Mouse (Mus musculus) adrenal gland, adult 8-10 months (tissue): Measurements from ENCODE around the gene Fam193a. TPM values are rescaled to one million over a fixed set of nuclear protein-coding genes. Genes with fewer than 3 reads are reported as not detected.

Source experiments
- DNase-seq: peaks from one replicate; pipeline ENCODE4 v3.0.0; 2022
- total RNA-seq, 4 experiments: library from RNA; stranded (reverse); gene quantifications; 2 replicates each; pipeline ENCODE4 v1.2.4; 2022

The Fam193a gene
- total RNA-seq, 4 experiments from 2014 or later = 27.0 to 45.0 (median 33.4) TPM

GRCm38 (mm10) chr5:34381700-34382099, 12.0 kb downstream of the Fam193a start:
- no peak for DNase-seq

GRCm38 (mm10) chr5:34385616-34386015, 15.9 kb downstream of the Fam193a start:
- DNase-seq = no peak

GRCm38 (mm10) chr5:34386744-34387143, 17.0 kb downstream of the Fam193a start:
- DNase-seq = no peak

- no peak for DNase-seq
Observed at GRCm38 (mm10) chr5:34393251-34393650, 23.5 kb downstream of the Fam193a start.

- no peak for DNase-seq
Observed at GRCm38 (mm10) chr5:34395347-34395746, 25.6 kb downstream of the Fam193a start.

- DNase-seq = no peak
Observed at GRCm38 (mm10) chr5:34395850-34396540, 26.3 kb downstream of the Fam193a start.

GRCm38 (mm10) chr5:34397866-34398265, 28.1 kb downstream of the Fam193a start:
- no peak for DNase-seq

GRCm38 (mm10) chr5:34398326-34398725, 28.6 kb downstream of the Fam193a start:
- no peak for DNase-seq

- DNase-seq = no peak
Observed at GRCm38 (mm10) chr5:34407366-34407918, 37.7 kb downstream of the Fam193a start.

GRCm38 (mm10) chr5:34409002-34409401, 39.3 kb downstream of the Fam193a start:
- DNase-seq = no peak

GRCm38 (mm10) chr5:34410819-34411218, 41.1 kb downstream of the Fam193a start:
- no peak for DNase-seq

GRCm38 (mm10) chr5:34413921-34414320, 44.2 kb downstream of the Fam193a start:
- DNase-seq = no peak

- DNase-seq = no peak
Observed at GRCm38 (mm10) chr5:34417251-34418008, 47.7 kb downstream of the Fam193a start.

- DNase-seq = no peak
Observed at GRCm38 (mm10) chr5:34419188-34419587, 49.5 kb downstream of the Fam193a start.

- DNase-seq = no peak
Observed at GRCm38 (mm10) chr5:34430776-34431175, 61.0 kb downstream of the Fam193a start.

GRCm38 (mm10) chr5:34433786-34434185, 64.1 kb downstream of the Fam193a start:
- DNase-seq = no peak

- DNase-seq = no peak
Observed at GRCm38 (mm10) chr5:34434241-34434640, 64.5 kb downstream of the Fam193a start.

- no peak for DNase-seq
Observed at GRCm38 (mm10) chr5:34438052-34438451, 68.3 kb downstream of the Fam193a start.

GRCm38 (mm10) chr5:34438659-34439058, 68.9 kb downstream of the Fam193a start:
- no peak for DNase-seq

GRCm38 (mm10) chr5:34439768-34440167, 70.0 kb downstream of the Fam193a start:
- DNase-seq = no peak

- no peak for DNase-seq
Observed at GRCm38 (mm10) chr5:34441797-34442196, 72.1 kb downstream of the Fam193a start.

GRCm38 (mm10) chr5:34446207-34446606, 76.5 kb downstream of the Fam193a start:
- DNase-seq = no peak

- no peak for DNase-seq
Observed at GRCm38 (mm10) chr5:34458994-34459393, 89.3 kb downstream of the Fam193a start.

GRCm38 (mm10) chr5:34461294-34461693, 91.6 kb downstream of the Fam193a start:
- no peak for DNase-seq
